Mouse (Mus musculus) monocyte, adult 5-6 weeks (primary cell): ENCODE data around the gene Nsf. TPM values are rescaled to one million over a fixed set of nuclear protein-coding genes. Genes with fewer than 3 reads are reported as not detected.

ENCODE experiments used
- ATAC-seq: fragments of 153-309, 156-312 bp; replicated peaks from 2 replicates; pipeline ENCODE4 v1.8.0; 2017; ENCODE audit warnings: mild to moderate bottlenecking; ENCODE audit not compliant: low TSS enrichment, insufficient number of reproducible peaks, severe bottlenecking, poor library complexity, low FRiP score
- total RNA-seq: library from RNA; stranded (forward); fragments of 200-1000, 200-491, 200-594 nt; gene quantifications from 3 replicates; pipeline ENCODE4 v1.2.3, GENCODE M21; 2017

The Nsf gene
- total RNA-seq, 1 experiment from 2014 or later, result 73.0 TPM

DNA sequence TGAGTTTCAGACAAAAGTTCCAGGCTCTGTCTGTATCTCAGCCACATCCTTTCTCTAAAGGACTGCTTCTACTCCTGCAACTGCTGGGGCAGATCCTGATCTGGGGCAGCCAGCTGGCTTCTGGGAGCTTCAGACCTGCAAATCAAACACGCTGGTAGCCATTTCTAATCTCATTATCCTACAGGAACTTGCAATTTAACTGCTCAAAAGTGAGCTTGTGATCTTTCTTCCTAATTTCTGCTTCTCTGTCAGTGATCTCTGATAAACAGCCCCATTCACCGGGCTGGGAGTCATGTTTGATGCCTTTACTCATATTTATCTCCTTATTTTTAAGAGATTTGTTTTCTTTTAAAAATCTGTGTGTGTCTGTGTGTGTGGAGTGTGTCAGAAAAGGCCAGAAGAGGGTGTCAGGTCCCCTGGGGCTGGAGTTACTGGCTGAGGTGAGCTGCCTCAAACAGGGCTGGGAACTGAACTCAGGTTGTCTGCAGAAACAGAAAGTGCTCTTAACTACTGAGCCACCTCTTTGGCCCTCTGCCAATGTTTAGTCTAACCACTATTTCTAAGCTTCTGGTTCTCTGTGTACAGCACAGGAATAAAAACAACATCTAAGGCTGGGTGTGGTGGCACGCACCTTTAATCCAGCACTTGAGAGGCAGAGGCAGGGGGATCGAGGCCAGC lies 93.8 kb downstream of the Nsf start:
- no peak for ATAC-seq

DNA sequence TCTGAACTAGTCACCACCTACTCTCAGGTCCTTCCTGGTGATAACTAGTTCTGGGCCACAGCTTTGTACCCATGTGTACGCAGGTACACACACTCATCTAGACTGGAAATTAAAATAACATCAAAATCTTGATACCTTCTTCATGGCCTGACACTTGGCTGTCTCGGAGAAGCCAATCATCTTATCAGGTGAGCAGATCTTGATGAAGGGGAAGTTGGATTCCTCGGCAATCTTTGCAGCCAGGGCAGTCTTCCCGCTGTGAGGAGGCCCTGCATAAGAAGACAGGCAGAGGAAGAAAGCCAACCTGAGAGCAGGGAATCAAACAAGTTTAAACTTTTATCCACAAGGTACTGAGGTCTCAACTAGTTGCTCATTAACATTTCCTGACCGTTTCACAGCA lies 95.1 kb downstream of the Nsf start:
- ATAC-seq, result no peak

DNA sequence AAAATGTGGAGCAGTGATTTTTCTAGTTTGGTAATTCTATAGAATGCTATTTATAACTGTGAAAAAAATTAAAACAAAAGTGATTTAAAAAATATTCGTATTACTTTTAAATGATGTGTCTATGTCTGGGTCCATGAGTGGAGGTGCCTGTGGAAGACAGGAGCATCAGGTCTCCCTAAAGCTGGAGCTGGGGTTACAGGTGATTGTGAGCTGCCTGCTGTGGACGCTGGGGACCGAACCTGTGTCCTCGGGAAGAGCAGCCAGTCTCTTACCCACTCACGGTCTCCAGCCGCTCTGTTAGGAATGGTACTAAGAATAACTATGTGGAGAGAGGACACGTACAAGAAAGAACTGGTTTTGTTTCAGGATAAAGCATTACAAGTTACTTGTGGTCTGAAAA lies 97.2 kb downstream of the Nsf start:
- no peak for ATAC-seq

DNA sequence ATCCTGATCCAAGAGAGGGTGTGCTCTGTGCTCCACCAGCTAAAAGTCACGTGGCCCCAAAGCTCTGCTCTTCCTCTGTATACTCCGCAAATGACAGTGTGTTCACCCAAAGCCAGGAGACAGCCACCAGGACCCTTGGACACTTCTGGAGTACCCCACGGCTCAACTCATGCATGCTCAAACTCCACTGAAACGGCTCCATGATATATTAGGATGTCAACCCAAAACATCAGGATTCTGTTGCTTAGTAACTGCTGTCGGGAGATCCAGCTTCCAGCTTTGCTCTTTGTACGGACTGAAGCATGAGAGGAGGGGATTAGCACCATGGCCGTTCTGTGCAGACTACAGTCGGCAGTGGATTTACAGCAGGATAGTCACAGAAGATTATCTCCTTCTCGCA lies 99.6 kb downstream of the Nsf start:
- ATAC-seq, result no peak

DNA sequence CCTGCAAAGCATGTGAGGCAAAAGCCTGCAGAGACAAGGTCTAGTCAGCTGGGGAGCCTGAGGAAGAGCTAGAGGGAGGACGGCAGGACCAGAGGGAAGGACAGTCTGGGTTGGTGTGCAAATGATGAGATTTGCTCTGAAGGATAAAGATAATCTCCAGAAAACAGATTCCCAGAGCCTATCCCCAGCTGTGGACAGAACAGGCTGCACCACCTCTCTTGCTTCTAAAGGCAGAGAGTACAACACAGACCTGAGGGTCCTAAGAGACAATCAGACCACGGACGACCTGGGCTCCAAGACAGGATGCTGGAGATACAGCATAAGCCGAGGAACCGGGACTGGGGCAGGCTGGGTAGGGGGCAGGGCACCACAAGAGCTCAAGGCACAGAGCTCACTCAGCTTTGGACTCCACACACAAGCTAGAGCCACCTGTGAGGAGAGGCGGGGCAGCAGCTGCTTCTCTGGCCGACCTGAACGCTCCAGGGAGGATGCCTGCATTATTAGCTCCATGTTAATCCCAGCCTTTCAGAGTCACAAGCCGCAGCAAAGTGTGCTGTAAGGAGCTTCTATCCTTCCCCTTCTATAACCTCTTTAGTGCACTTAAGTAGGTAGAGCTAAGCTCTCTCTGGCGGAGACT lies 100.5 kb downstream of the Nsf start:
- no peak for ATAC-seq

DNA sequence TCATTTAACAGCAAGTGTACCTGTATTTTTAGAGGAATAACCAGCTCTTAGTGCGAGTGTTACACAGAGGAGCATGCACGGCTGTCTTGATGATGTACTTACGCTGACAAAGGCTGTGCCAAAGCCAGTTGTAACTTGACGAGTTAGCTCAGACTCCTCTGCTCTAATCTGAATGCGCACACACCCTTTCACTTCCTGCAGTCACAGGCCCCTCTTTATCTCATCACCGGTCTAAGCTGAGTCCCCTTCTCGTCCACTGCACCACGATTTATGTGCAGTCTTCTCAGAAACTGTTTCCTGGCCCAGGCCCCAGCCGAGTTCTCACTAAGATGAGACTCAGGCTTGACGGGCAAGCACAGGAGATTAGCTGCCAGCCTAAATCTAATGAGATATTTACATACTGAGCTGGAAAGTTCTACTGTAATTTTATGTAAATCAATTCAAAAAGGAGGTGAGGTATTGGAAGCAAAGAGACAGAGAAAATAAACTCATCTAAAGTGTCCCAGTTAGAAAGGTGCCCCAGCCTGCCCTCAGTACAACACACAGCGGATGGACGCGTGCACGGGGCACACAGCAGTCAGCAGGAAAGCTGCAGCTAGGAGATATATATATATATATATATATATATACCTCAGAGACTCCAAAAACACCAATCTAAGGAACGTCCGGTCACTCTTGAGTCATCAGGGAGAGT lies 101.1 kb downstream of the Nsf start:
- no peak for ATAC-seq

DNA sequence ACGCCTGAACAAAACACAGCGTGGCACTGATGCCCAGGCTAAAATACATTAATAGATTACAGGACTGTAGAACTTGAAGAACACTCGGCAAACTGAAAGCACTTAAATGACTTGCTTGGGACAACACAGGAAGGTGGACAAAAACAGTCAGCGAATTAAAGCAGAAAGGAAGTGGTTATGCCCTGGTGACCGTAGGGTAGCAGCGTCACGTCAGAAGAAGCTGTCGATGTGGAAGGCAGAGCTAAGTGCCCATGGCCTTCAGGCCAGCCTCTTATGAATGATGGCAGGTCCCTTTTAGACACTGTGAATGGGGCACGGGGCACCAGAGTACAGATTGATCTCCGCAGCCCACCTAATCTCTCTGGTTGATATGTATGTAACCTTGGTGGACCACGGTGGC lies 105.6 kb downstream of the Nsf start:
- no peak for ATAC-seq

DNA sequence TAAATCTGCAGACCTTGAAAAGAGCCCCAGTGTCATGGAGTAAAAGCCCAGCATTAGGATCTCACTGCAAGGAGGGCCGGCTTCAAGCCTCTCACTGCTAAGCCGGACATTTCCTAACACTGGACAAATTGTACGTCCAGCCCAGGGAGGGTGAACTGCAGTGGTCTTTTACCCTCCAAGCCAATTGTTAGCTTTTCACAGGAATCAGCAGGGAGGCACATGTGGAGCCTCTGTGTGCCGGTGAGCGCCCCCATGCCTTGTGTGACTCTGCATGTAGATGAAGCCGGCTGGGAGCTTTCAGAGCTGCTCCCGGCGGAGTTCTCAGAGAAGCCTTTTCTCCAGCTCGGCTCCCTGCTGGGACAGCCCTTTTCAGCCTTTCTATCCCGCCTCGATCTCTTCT lies 113.0 kb downstream of the Nsf start:
- ATAC-seq, result no peak

DNA sequence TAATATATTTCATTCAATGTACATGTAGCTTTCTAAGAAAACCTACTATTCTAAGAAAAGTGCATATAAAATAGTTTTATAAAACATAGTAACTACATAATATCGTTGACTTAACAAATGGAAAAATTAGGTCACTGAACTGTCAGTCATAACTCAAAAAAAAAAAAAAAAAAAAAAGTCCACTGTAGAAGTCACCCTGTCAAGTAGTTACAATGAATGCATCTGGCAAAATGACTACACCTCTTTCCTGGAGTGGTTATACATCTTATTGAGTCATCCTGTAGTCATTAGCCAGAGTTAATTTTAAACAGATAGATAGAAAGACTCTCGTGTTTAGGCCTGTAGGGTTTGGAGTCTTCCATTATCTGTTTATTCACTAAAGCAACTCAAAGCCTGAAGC lies 114.9 kb downstream of the Nsf start:
- no peak for ATAC-seq

DNA sequence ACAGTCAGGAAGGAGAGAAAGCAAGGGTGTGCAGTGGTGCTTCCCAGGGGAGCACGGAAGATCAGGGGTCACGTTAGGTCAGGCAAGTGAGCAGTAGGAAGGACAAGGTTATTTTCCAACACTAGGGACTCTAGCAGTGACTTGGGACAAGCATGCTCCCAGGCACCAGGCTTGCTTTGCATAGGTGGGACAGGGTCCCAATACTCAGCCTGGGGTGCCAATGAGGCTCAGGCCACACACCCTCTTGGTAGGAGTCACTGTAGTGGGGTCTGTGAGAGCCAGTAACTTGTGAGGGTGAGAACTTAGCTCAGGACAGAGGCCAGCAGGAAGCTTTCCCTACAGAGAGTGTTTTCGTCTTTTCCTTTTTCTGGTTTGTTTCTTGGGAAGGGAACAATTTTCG lies 121.5 kb downstream of the Nsf start:
- ATAC-seq, result no peak

DNA sequence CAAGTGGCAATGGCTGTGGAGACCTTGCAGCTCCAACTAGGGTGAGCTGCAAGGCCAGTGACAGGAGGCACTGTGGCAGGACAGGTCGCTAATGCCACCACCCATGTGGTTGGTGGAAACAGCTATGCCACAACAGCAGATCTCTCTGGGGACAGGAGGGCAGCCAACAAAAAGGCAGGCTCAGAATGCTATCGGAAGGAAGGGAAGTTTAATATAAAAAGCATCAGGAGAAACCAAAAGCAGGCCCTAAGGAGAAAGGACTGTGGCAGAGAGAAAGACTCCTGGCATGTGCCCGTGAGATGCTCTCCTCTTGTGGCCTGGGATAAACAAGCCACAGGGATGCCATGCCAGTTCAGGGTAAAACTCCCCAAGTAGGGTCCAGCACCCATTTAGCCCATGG lies 122.1 kb downstream of the Nsf start:
- ATAC-seq, result no peak

DNA sequence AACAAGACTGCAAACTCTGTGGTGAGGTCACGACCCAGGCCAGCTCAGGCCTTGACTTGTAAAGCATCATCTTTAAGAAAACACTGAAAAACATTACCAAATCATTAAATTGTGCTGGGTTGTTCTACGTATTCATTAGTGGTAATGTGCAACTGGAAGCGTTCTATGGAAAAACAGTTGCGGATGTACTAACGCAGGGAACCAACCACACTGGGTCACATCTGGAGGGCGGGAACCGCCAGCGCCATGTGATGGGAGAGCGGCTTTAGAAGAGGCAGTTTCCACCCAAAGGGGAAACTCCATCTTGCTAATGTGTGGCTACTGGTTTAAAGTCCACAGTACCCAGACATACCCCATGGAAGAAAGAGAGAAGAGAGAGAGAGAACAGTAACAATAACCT lies 123.4 kb downstream of the Nsf start:
- no peak for ATAC-seq

DNA sequence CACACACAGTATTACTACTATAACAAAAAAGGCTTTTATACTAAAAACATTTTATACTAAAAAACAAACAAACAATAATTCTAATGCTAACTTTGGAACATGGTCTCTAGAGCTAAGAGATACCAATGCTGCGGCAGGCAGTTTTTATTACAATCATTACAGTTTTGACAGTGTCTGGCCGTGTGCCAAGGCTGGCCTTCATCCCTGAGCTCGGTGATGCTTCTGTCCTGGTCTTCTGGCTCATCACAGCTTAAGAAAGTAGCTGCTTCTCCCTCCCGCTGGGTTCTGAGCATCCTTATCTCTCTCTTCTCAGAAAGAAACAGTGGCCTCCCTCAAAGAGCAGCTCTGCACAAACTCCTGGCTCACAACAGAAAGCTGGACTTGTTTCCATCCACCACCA lies 123.9 kb downstream of the Nsf start:
- no peak for ATAC-seq

DNA sequence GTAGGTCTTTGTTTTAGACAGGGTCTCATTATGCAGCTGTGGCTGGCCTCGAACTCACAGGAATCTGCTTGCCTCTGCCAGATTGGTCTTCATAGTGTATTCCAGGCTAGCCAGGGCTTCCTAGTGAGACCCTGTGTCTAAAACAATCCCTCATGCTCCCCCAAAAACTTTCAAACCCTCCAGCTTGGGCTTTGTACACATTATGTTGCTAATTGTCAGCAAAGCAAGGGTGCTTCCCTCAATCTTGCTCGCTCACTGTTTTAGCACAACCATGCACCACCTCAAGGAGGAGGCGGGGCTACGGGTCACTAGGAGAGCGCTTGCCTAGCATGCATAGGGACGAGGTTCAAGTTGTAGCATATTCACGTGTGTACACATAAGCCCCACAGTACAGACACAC lies 125.0 kb downstream of the Nsf start:
- no peak for ATAC-seq

DNA sequence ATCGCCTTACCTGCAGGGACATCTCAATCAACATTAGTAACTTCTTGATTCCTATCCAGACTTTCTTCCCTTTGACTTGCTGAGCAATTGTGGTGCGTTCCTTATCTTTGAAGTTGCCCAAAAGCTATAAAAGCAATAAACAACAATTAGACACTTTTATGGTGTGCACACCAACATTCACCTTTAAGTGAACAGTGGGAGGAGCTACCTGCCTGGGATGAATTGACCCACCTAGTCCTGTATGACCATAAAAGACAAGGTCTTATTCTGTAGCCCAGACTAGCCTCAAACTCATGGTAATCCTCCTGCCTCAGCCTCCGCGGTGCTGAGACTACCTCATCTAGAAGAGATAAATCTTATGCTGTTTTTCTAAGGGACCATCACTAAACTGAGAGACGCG lies 126.7 kb downstream of the Nsf start:
- no peak for ATAC-seq

DNA sequence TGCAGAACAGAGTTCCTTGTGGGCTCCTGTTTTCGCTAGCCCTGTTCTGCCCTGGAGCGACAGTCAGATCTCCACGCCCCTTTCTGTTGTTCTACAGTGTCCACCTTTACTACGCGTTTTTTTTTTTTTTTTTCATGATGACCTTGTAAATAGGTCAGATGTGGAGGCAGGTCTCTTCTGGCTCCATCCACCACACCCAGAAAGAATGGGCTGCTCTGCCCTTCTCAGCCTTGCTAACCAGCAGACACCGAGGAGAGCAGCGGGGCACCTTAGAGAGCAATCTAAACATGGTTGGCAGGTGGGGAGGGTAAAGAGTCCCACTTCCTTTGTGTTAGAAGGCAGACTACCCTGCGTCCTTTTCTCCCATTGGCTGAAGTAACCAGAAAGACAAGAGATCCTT lies 137.1 kb downstream of the Nsf start:
- no peak for ATAC-seq

DNA sequence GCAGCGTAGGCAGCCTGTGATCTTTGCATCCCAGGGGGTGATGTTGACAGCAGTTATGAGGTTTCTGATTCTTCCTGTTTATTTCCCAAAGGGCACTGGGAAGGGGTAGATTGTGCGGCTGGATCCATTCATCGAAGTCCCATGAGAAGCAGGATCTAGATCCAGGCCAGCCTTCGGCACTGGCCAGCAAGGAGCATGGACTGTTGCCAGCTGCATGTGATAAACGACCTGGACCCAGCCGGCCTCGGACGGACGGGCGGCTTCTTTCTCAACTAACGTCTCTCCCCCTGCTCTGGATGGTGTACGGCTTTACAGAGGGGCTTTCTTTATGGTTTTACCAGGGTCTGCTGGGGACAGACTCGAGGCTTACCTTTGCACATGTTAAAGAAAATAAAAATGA lies 137.9 kb downstream of the Nsf start:
- no peak for ATAC-seq

DNA sequence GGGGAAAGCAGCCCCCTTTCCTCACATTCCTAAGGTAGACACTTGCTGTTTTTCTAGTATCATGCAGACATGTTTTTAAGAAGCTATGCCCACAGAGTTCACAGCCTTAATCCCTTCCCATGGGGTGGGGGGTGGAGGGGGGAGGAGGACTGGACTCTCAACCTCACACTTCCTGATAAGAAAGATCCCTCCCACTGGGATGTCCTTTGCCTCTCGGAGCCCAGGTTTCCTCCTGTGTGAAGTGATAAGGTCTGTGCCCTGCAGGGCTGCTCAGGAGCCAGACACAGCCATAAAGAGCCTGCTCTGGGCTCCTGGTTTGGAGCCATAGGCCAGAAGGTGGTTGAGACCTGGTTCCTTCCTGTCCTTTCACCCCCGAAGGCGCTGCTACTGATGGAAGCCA lies 139.0 kb downstream of the Nsf start:
- ATAC-seq, result no peak

DNA sequence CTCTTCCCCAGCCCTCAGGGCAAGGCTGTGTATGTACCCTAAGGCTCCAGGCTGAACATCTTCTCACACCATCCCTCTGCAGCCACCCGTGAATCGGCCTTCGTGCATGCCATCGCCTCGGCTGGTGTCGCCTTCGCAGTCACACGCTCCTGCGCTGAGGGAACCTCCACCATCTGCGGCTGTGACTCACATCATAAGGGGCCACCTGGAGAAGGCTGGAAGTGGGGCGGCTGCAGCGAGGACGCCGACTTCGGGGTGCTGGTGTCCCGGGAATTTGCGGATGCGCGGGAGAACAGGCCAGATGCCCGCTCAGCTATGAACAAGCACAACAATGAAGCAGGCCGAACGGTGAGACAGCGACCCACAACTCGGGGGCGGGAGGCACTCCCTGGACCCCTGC lies 142.6 kb downstream of the Nsf start:
- ATAC-seq, result no peak

DNA sequence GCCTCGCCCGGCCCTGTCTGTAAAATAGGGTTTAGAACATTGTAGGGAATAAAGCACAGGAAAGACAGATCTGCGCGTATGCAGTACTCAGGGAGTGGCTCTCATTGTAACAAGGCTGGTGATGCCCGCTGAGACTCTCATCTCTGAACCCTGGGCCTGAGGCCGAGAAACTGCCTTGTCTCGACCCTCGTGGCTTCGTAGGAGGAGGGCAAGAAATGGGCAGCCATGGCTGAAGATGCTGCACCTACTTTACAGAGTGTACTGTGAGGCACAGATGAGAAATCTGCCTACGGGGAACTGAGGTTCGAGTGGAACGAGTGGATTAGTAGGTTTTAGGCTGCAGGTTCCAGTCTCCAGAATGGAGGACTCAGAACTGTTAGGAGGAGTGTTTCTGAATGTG lies 143.2 kb downstream of the Nsf start:
- no peak for ATAC-seq
